Mouse (Mus musculus): ENCODE measurements around the gene Prl2c1.
"Not testable (repeated sequence)": the region's sequence is repeated elsewhere in the genome, so short reads cannot be mapped to it uniquely, and the experiment has no call there.

Prl2c1 gene

DNA sequence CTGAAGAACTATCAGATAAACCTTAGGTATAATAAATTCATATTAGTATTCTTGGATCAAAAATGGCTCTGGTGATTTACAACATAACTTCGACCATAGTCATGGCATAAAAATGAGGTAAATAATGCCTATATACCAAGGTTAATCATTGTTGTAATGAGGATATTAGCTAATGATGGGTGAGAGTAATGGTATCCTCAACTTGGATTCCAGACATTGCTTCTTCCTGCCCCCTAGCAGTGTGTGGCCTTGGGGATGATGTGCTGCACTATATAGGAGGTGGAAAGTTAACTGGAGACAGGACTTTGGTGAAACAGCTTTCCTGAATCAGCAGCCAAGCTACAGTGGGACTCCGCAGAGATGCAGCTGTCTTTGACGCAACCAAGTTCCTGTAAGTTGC lies at the start of gene Prl2c1:
TSS of gene Prl2c1 (plus strand) at position 301 of the 400 bp plus-strand sequence.
- DNase-seq (ENCODE audit: low read depth, low spot score), result no peak

DNA sequence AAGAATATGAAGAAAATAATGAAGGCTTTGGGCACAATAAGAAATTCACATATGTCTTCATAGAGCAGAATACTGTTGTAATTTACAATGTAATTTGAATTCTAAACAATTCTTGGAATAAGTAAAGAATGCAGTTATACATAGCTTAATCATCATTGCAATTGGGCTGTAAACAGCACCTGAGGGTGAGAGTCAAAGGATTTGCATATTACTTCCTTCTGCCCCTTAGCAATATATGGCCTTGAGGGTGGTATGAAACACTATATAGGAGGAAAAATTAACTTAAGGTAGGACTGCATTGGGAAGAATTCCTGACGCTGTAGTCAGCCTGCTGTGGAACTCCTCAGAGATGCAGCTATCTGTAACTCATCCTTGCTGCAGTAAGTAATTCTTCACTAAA lies 47.8 kb upstream of the Prl2c1 start, which contains the start of gene Prl2a1:
TSS of gene Prl2a1 (plus strand) at position 301 of the 400 bp plus-strand sequence.
- no peak for DNase-seq (ENCODE audit: low read depth, low spot score)

DNA sequence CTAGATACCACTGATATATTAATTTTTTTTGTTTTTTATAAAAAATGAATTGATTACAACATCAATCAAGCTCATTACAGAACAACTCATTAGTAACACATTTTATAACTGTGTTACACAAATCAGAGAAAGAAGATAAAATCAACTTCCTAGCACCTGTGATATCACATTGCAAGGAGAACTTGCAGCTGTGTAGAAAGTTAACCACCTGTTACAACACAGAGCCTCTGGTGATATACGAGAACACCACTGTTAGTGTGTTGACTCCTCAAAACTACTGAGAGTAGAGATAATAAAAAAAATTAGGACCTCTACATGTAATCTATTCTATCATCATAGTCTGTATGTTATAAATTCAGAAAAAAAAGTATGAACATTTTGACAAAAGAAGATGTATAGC lies 46.4 kb upstream of the Prl2c1 start:
- no peak for DNase-seq (ENCODE audit: low read depth, low spot score)

DNA sequence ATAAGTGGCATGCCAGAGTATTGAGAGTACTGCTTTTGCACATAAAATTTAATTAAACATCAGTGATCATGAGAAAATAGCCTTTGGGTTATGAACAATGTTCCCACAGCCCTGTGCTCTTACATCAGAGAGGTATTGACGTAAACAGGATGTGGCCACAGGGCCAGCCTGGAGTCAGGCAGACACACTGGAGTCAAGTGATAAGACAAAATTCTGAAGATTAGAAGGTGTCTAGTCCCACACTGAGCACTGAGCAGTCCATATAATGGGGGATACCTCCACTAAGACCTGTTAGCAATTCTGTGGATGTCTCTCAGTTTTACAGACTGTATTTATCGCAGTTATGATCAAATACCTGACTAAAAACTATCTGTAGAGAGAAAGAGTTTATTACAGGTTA lies 55.1 kb downstream of the Prl2c1 start:
- not testable (repeated sequence) for DNase-seq (ENCODE audit: low read depth, low spot score)
